Mouse (Mus musculus) small intestine, adult 2 months (tissue): Measurements from ENCODE around the gene Sh3bp4.

Experiments
- CTCF ChIP-seq: fragments of 200-500 bp; IDR thresholded peaks from 2 replicates; pipeline ENCODE4 v1.5.1; 2012; ENCODE audit warnings: low read depth, mild to moderate bottlenecking, control low read depth, inconsistent platforms, low read length, moderate library complexity, mixed read lengths; ENCODE audit not compliant: insufficient replicate concordance, insufficient read length; ENCODE audit errors: extremely low read depth
- POLR2A ChIP-seq: fragments of 200-500 bp; IDR thresholded peaks from 2 replicates; pipeline ENCODE4 v1.6.1; 2012; ENCODE audit warnings: low read depth, mild to moderate bottlenecking, control low read depth, inconsistent platforms, low read length, moderate library complexity

- TF ChIP-seq POLR2A (no peak), CTCF (no peak)
These were observed 35.9 kb downstream of the Sh3bp4 start for GRCm38 (mm10) chr1:89105891-89106830.
